Mouse (Mus musculus) frontal cortex, adult 2 months (tissue): ENCODE data around the gene Btnl4. TPM values are rescaled to one million over a fixed set of nuclear protein-coding genes. Genes with fewer than 3 reads are reported as not detected.
"Not testable (repeated sequence)": the region's sequence is repeated elsewhere in the genome, so short reads cannot be mapped to it uniquely, and the experiment has no call there.

Experiments
- DNase-seq, 2 experiments: peaks; one replicate each; pipeline ENCODE4 v3.0.0; 2022; ENCODE audit warnings: low spot score in 1 of 2; ENCODE audit errors: extremely low spot score in 1 of 2
- polyA plus RNA-seq: library from polyadenylated mRNA; depleted of rRNA; stranded (reverse); fragments of >200 nt; gene quantifications from 2 replicates; pipeline ENCODE4 v1.2.3, GENCODE M21; 2012; rRNA removed

Btnl4 gene
- polyA plus RNA-seq = not detected in 2 replicates

DNA sequence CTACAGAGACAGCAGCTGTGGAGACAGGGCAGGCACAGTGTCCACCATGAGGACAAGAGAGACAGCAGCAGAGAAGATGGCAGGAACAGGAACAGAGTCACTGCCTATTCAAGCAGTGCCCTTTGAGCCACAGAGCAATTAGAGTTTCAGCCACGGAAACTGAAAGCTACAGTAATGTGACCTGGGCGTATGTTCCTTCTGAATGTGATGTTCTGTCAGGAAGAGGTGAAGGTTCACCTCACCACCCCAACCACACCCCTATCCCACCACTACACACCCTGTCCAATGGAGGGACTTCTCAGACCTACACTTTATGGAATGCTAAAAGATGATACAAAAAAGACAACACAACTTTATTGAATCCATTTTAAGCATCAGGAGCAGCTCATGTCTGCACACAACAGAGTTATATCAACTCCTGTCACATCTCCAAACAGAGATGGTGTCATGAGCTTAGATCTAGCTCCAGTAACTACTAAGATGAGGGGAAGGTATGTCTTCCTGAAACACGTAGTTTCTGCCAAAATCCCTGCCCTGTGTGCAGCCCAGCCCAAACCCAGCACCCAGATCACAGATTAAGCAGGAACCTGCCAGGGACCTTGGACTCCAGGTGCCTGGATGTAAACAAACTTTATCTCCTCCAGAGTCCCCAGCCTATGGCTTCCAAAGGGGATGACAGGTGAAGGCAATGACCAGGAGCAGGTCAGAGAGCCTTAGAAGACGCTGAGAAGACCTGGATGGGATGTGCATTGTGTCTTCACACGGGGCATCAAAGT is at the start of gene Btnl4:
TSS of gene Btnl4 (minus strand) at position 81 of the 776 bp plus-strand sequence.
- DNase-seq = not testable (repeated sequence)

DNA sequence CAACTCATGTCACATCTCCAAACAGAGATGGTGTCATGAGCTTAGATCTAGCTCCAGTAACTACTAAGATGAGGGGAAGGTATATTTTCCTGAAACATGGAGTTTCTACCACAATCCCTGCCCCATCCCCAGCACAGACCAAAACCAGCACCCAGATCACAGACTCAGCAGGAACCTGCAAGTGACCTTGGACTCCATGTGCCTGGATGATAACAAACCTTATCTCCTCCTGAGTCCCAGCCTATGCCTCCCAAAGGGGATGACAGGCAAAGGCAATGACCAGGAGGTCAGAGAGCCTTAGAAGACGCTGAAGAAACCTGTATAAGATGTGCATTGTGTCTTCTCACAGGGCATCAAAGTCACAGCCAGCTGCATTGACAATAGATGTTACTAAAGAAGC is 41.9 kb upstream of the Btnl4 start:
- DNase-seq = no peak

DNA sequence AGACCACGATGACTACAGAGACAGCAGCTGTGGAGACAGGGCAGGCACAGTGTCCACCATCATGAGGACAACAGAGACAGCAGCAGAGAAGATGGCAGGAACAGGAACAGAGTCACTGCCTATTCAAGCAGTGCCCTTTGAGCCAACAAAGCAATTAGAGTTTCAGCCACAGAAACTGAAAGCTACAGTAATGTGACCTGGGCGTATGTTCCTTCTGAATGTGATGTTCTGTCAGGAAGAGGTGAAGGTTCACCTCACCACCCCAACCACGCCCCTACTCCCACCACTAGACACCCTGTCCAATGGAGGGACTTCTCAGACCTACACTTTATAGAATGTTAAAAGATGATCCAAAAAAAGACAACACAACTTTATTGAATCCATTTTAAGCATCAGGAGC is 41.5 kb upstream of the Btnl4 start:
- DNase-seq = not testable (repeated sequence)

DNA sequence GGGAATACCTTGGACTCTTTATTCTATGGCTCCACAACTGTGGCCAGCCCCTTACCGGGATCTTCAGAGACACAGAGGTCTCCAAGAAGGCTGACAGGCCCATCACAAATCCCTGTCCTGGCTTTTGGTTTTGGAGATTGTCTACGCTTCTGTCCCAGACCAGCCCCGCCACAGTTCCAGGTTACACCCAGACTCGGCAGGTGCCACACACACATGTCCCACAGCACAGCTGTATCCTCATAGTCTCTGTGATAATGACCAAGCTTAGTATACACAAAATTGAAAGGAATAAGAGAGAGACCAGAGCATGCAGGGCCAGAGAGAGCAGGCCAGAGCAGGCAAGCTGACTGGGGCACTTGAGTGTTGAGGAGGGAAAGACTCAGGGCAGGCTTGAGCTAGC is 40.7 kb upstream of the Btnl4 start:
- no peak for DNase-seq

DNA sequence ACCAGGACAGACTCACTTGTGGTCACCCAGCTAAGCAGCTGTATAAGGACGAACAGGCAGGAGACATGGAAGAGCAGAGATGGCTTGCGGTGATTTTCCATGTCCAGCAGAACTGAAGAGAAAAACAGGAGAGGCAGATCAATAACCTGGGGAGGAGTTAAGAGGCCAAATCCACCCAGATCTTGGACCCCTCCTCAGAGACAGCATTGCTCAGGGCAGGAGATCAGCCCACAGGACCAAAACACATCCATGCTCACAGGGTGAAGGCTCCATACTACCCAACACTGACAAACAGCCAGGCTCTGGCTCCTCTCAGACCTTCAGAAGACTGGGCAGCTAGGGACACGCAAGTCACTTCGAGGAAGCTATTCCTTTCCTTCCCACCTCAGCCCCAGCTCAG is 40.1 kb upstream of the Btnl4 start, which contains the start of gene Btnl6:
TSS of gene Btnl6 (minus strand) at position 101 of the 400 bp plus-strand sequence.
- no peak for DNase-seq

DNA sequence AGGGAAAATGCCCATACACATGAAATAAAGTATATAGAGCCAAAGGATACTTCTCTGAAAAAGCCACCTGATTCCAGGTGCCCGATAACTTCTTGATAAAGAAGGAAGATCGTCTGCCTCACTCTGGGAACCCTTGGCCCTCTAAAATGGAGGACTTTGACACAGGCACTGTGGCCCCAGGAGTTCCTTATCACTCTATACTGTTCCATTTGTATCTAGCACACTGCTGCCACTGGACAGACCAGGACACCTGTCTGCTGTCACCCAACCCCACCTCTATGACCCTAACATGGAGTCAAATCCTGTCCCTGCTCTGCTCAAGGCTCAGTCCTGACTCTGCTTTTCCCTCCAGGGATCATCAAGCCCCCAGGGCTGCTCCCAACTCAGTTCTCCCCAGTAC is 39.4 kb upstream of the Btnl4 start:
- DNase-seq = no peak

DNA sequence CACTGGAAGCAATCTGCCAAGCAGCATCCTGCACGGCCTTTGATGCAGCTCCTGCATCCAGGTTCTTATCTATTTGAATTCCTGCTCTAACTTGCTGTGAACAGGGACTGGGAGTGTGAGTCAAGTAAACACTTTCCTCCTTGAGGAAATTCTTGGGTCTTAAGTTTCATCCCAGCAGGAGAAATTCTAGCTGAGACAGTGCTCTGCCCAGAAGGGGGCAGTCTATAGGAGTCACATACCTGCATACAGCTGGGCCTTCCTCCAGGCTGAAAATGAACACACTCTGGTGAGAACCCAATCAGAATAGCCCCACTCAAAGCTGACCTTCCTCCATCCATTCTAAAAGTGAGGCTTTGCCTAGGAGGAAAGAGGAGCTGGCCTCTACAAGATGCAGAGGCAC is 34.6 kb upstream of the Btnl4 start:
- DNase-seq = not testable (repeated sequence)

DNA sequence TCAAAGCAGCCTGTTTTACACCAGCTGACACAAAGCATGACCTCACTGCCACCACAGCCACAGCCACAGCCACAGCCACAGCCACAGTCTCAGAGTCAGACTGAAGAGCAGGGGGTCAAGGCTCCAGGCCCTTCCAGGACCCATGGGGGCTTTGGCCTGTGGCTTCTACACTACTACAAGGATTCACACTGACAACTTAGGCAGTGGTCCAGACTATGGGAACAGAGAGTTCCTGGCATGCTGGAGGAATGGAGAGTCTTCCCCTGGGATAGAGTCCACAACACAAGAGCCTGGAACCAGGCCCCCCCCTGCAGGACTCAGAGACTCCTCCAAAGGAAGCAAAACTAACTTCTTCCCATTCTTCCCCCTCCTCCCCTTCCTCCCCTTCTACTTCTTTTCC is 30.5 kb upstream of the Btnl4 start:
- DNase-seq = no peak

DNA sequence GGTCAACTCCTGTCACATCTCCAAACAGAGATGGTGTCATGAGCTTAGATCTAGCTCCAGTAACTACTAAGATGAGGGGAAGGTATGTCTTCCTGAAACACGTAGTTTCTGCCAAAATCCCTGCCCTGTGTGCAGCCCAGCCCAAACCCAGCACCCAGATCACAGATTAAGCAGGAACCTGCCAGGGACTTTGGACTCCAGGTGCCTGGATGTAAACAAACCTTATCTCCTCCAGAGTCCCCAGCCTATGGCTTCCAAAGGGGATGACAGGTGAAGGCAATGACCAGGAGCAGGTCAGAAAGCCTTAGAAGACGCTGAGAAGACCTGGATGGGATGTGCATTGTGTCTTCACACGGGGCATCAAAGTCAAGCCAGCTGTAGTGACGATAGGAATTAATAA is 20.6 kb upstream of the Btnl4 start:
- not testable (repeated sequence) for DNase-seq

DNA sequence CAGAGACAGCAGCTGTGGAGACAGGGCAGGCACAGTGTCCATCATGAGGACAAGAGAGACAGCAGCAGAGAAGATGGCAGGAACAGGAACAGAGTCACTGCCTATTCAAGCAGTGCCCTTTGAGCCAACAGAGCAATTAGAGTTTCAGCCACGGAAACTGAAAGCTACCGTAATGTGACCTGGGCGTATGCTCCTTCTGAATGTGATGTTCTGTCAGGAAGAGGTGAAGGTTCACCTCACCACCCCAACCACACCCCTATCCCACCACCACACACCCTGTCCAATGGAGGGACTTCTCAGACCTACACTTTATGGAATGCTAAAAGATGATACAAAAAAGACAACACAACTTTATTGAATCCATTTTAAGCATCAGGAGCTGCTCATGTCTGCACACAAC is 20.2 kb upstream of the Btnl4 start:
- DNase-seq = not testable (repeated sequence)

DNA sequence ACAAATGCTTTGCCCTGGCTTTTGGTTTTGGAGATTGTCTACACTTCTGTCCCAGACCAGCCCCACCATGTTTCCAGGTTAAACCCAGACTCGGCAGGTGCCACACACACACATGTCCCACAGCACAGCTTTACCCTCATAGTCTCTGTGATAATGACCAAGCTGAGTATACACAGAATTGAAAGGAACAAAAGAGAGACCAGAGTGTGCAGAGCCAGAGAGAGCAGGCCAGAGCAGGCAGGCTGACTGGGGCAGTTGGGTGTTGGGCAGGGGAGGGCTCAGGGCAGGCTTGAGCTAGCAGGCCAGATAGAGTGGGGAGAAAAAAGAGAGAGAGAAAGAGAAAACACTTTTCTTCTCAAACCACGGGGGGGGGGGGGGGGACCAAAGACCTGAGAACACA is 19.4 kb upstream of the Btnl4 start:
- no peak for DNase-seq

DNA sequence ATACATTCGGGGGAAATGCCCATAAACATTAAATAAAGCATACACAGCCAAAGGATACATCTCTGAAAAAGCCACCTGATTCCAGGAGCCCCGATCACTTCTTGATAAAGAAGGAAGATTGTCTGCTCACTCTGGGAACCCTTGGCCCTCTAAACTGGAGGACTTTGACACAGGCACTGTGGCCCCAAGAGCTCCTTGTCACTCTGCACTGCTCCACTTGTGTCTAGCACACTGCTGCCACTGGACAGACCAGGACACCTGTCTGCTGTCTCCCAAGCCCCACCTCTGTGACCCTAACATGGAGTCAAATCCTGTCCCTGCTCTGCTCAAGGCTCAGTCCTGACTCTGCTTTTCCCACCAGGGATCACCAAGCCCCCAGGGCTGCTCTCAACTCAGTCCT is 18.0 kb upstream of the Btnl4 start:
- not testable (repeated sequence) for DNase-seq

DNA sequence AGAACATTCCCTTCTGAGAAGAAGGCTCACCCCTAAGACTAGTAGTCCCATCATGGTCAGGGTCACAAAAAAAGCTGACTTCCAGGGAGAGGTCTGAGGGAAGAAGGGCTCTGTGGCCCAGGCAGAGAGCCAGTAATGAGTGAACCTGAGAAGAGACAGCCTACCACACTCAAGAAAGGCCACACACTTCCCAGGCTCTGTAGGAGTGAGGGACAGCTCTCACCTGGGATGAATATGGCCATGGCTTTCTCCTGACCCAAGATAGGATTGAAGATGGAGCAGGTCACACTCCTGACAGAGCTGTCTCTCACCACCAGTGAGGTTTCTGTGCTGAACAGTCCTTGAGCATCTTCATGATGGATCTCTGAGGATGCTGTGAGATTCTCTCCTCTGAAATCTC is 15.7 kb upstream of the Btnl4 start:
- no peak for DNase-seq

DNA sequence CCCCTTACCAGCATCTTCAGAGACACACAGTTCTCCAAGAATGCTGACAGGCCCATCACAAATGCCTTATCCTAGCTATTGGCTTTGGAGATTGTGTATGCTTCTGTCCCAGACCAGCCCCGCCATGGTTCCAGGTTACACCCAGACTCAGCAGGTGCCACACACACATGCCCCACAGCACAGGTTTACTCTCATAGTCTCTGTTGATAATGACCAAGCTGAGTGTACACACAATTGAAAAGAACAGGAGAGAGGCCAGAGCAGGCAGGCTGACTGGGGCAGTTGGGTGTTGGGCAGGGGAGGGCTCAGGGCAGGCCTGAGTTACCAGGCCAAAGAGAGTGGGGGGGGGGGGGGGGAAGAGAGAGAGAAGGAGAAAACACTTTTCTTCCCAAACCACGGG is 691 bp downstream of the Btnl4 start:
- DNase-seq = no peak

DNA sequence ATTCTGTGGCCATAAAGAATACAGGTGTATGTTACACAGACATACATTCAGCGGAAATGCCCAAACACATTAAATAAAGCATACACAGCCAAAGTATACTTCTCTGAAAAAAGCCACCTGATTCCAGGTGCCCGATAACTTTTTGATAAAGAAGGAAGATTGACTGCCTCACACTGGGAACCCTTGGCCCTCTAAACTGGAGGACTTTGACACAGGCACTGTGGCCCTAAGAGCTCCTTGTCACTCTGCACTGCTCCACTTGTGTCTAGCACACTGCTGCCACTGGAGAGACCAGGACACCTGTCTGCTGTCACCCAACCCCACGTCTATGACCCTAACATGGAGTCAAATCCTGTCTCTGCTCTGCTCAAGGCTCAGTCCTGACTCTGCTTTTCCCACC is 2.1 kb downstream of the Btnl4 start:
- DNase-seq = no peak

DNA sequence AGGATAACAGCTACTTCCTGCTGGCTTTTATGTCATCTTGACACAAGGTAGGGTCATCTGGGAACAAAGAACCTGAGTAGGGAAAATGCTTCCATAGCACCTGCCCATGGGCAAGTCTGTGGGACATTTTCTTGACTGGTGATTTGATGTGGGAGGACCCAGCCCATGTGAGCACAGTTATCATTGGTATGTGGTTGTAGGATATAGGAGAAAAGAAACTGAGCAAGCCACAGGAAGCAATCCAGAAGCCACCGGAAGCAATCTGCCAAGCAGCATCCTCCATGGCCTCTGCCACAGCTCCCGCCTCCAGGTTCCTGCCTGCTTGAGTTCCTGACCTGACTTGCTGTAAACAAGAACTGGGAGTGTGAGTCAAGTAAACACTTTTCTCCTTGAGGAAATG is 6.6 kb downstream of the Btnl4 start:
- DNase-seq = no peak

DNA sequence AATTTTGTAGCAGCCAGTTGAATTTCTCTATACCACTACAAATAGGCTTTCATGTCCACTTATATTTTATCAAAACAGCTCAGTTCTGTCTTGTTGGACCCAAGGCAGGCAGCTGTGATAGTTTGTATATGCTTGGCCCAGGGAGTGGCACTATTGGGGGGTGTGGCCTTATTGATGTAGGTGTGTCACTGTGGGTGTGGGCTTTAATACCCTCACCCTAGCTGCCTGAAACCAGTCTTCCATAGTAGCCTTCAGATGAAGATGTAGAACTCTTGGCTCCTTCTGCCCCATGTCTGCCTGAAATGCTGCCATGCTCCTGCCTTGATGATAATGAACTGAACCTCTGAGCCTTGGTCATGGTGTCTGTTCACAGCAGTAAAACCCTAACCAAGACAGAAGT is 11.2 kb downstream of the Btnl4 start:
- not testable (repeated sequence) for DNase-seq

DNA sequence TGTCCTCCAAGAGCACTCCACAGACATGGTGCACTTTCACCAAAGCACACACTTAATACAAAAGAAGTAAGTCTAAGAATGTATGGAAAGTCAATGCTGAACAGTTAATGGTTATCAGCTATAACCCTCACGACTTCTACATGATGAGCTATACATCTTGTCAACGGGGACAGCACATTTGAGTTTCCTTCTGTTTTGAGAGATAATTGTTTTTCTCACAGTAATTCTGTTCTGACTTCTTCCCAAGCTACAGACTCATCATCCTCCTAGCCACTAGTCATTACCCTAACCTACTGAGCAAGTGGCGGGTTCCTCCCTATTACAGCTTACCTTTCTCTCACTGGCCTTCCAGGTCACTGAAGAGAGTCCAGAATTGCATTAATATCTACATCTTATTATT is 17.9 kb downstream of the Btnl4 start:
- DNase-seq = no peak

DNA sequence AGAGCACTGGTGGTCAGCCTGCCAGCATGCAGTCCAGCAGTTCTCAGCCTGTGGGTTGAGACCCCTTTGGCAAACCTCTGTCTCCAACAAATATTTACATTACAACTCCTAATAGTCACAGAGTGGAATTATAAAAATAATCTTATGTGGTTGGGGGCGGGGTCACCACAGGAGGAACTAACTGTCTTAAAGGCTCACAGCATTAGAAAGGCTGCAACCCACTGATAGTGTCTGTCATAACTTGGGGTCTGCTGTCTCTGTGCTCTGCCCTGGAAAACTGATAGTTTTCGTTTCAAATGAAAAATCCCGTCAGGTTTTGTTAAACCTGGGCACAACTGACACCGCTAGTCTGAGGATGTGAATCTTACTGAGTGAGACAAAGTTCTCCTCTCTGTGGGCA is 19.4 kb downstream of the Btnl4 start:
- no peak for DNase-seq

DNA sequence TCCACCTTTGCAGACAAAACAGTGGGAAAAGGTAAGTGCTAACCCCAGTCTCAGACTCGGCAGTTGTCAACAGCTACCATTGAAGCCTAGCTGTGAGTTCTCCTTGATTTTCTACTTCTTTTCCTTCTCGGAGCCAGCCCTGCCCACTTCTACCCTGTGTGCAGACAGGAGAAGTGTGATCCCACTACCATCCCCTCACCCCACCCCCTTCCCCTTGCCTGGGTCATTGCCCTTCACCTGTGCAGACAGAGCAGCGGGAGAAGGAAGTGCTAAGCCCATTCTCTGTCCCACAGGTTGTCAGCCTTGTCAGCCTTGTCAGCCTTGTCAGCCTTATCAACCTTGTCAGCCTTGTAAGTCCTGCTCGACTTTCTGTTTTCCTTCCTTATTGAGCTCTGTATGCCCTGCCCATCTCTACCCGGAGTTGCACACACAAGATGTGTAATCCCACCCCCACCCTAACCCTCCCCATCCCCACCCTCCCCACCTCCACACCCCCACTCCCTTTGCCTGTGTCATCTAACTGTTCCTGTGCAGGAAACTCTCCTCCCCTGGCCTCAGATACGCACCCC is 28.6 kb downstream of the Btnl4 start:
- no peak for DNase-seq

DNA sequence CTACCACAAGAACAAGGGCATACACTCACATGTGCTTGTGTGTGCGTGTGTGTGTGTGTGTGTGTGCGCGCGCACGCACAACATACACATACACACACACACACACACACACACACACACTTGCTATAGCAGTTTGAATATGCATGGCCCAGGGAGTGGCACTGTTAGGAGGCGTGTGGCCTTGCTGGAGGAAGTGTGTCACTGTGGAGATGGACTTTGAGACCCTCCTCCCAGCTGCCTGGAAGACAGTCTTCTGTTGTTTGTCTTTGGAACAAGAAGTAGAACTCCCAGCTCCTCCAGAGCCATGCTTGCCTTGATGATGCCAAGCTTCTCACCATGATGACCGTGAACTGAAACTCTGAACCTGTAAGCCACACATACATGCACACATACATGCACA is 35.1 kb downstream of the Btnl4 start:
- DNase-seq = no peak

DNA sequence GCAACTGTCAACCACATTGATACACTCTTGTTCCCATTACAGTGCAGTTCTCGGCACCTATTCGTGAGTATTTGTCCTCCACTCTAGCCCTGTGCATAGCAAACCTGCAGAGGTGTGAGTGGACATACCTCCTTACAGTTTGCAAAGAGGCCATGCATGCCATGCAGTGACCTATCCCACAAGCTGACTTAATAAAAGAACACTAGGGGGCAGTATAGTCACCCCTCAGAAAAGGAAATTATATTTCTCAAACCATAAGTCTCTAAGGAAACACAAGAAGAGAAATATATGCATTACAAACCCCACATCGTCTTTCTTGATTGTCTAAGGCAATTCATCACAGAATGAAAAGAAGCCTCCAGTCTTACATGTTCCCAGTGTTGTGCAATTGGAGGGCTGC is 37.3 kb downstream of the Btnl4 start:
- peak in 1 of 2 experiments; percentile 42 for DNase-seq
